Mouse (Mus musculus): ENCODE data around the gene Olfr132.
"Not testable (repeated sequence)": the region's sequence is repeated elsewhere in the genome, so short reads cannot be mapped to it uniquely, and the experiment has no call there.

Gene Olfr132

DNA sequence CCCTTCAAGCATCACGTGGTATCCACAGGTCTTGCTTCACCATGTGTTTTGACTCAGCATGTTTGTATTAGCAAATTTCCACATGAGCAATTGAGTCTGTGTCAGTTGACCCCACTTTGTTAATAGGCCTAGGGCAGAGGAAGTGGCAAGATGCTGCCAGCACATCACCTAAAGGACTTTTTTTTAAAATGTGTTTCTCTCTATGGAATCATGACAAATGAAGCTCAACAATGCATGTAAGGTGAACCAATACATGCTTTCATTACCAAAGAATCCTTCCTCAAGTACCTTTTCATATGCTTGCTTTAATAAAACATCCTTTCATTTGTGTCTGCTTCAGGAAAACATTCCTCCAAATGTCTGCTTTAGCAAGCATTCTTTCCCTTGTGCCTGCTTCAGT, at the start of gene Olfr132:
Gene Olfr132, minus strand, starts transcription at position 101 of the 400 bp plus-strand sequence.
- in situ Hi-C loops (cut with MboI; ENCODE audit: low sequenced_read_pairs) = no loop called here

DNA sequence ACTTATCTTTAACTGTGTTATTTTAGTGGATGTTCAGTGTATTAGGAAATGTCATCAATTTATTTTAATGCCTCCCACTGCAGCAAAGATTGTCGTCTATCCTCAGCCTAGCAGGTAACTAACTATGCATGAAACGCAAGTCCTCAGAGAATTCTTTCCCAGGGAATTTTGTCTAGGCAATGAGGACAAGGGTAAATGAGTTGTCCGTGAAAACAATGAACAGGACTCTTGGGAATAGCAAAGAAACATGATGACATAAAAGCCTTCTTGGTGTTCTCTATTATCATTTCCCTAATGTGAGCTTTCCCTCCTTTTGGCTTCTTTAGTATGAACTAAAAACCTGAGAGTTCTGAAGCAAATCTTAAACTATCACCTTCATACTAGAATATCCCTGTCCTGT, 36.8 kb upstream of the Olfr132 start, which contains the start of gene Olfr134:
Gene Olfr134, plus strand, starts transcription at position 301 of the 400 bp plus-strand sequence.
- in situ Hi-C loops (cut with MboI; ENCODE audit: low sequenced_read_pairs) = no loop called here

DNA sequence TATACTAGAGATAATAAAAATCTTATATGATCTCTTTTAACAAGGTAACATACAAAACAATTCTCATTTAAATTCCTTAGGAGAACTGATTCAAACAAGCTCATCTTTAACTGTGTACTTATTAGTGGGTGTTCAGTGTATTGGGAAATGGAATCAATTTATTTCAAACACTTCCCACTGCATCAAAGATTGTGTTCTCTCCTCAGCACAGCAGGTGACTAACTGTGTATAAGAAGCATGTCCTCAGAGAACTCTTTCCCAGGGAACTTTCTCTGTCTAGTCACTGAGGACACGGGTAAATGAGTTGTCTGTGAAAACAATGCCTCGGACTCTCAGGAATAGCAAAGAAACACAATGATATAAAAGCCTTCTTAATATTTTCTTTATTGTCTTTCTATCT, 10.7 kb upstream of the Olfr132 start, which contains the start of gene Olfr133:
Gene Olfr133, plus strand, starts transcription at position 301 of the 400 bp plus-strand sequence.
- in situ Hi-C loops (cut with MboI; ENCODE audit: low sequenced_read_pairs) = no loop called here

DNA sequence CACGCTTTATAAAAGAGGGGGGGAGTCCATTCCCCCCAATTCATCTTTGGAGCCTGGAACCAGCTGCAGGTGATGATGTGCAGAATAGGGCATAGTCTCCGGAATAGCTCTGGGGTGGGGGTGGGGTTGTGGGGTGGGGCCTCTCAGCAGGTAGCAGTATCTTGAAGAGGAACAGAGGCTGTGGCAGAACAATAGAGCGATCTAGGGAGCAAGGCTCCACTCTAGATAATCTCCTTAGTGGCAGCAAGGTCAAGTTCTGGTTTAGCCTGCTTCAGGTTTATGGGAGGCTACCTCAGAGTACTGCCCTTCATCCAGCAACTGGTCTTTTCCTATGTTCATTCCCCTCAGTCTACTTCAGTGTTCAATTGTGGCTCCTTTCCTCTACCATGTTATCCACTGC, 9.0 kb downstream of the Olfr132 start:
- in situ Hi-C loops (cut with MboI; ENCODE audit: low sequenced_read_pairs) = not testable (repeated sequence)

DNA sequence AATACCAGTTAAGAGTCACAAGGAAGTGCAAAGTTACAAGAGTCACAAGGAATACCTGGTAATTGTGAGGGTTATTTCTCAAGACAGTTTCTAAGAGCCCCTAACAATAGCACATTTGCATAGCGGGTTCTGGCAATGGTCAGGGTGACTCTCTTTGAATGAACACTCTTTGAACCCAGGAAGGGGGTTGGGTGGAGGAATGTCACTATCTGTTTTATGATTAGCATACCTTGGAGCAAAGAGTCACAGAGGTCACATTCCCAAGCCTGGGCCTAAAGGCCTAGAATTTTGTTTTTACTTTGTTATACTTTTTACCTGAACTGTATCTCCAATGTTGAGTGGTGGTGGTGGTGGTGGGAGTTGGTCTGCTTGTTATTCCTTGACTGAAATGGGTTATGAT, 10.1 kb downstream of the Olfr132 start:
- in situ Hi-C loops (cut with MboI; ENCODE audit: low sequenced_read_pairs) = not testable (repeated sequence)

DNA sequence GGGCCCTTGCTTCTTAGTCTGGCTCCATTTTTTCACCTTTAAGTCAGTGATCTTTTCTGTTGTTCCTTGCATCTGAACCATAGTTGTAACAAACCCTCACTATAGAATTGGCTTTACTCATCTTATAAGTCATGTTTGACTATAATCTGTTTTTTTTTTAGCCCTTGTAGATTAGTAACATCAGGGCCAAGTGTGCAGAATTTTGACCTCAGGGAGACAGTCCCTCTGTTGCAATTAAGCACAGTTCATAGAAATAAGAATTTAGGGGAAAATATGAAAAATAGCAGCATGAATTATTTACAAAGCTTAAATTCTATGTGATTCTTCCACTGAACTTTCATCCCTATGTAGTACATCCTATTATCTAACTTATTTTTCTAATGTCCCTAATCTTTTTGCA, 45.7 kb downstream of the Olfr132 start, which contains the start of gene Olfr131:
Gene Olfr131, minus strand, starts transcription at position 101 of the 400 bp plus-strand sequence.
- in situ Hi-C loops (cut with MboI; ENCODE audit: low sequenced_read_pairs) = no loop called here

DNA sequence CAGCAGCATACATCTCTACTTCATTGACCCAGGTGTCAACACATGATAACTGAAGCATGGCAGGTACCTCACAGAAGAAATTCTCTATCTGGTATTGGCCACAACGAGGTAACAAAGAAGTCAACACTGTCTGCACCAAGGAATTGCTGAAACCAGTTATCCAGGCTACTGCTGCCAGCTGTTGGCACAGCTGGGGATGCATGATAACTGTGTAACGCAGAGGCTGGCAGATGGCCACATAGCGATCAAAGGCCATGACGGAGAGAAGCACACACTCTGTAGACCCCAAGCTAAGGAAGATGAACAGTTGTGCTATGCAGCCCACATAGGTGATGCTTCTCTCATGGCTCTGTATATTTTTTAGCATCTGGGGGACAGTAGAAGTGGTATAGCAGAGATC, 52.0 kb downstream of the Olfr132 start:
- in situ Hi-C loops (cut with MboI; ENCODE audit: low sequenced_read_pairs) = no loop called here

Data from CH12F3 (cell line).